Mouse (Mus musculus): Measurements from ENCODE around the gene Gpha2. TPM values are rescaled to one million over a fixed set of nuclear protein-coding genes. Genes with fewer than 3 reads are reported as not detected.

Gpha2 gene
- total and polyA plus RNA-seq, 3 experiments: not detected

DNA sequence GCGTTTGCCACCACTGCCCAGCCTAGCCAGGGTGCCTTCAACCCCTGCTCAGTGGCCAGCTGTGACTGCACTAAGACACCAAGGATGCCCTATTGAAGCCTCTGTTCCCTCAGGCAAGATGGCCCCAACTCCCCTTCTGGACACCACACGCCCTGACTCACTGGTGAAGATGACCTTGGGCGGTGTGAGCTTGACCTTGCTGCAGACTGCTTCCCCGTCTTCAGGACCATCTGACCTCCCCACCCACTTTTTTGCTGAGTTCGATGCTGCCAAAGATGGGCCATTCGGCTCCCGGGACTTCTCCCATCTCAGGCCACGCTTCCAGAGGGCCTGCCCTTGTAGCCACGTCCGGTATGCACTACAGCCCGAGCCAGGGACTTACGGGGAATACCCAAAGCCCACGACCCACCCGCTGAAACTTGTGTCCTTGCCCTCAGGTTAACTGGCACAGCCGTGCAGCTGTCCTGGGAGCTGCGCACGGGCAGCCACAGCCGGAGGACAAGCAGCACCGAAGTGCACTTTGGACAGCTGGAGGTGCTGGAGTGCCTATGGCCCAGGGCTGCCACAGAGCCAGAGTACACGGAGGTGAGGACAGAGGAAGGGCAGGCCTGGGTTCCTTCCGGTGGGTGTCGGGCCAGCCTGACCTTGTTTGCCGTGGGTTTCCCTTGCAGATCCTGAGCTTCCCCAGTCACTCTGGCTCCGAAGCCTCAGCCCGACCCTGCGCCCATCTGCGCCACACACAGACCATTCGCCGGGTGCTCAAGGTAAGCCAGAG lies 21.5 kb downstream of the Gpha2 start:
- no peak for DNase-seq (ENCODE audit: extremely low read depth)
- Histone ChIP-seq H3K9ac (ENCODE audit: insufficient read depth, low read depth) (no peak overlapping the region), H3K79me2 (replicated peaks; ENCODE audit: control insufficient read depth, extremely low read depth, insufficient read depth, poor library complexity, severe bottlenecking) (peaks cover 3% of the 10 kb centered on the region; the same call in 1 of the 2 replicates), H3K9me3 (replicated peaks; ENCODE audit: low read length) (no peaks in the 10 kb centered on the region), H3K27ac (ENCODE audit: insufficient read depth, low read depth) (no peak overlapping the region), H3K36me3 (replicated peaks in 1 of 2; ENCODE audit: control insufficient read depth in 1 of 2, insufficient read depth in 1 of 2, low read length in 1 of 2) (peaks cover 74 to 86% of the 10 kb centered on the region in 2 experiments), H3K27me3 (replicated peaks) (no peaks in the 10 kb centered on the region), H3K4me2 (ENCODE audit: insufficient read depth, low read depth, poor library complexity, severe bottlenecking) (no peak overlapping the region), H3K4me3 (replicated peaks in 1 of 3; ENCODE audit: low read depth in 2 of 3, low read length in 2 of 3, poor library complexity in 1 of 3) (no peak overlapping the region), H3K4me1 (ENCODE audit: control insufficient read depth in 1 of 2, insufficient read depth in 2 of 2) (peaks cover 3 to 7% of the 10 kb centered on the region in 2 experiments; a peak in 3 of 4 replicates)
- TF ChIP-seq CHD1 (IDR thresholded peaks at IDR 0.05; ENCODE audit: low read depth, low read length) (no peak), E2F4 (IDR thresholded peaks at IDR 0.05; ENCODE audit: insufficient replicate concordance, low read depth, low read length) (no peak), IRF4 (IDR thresholded peaks at IDR 0.05; ENCODE audit: low read depth, low read length) (no peak), POLR2AphosphoS2 (IDR thresholded peaks at IDR 0.05; ENCODE audit: low read depth, low read length) (no peak), UBTF (IDR thresholded peaks at IDR 0.05; ENCODE audit: low read depth, low read length) (no peak), SIN3A (IDR thresholded peaks at IDR 0.05; ENCODE audit: low read length) (no peak), KAT2A (IDR thresholded peaks at IDR 0.05; ENCODE audit: insufficient replicate concordance, low read length) (no peak), USF2 (conservative IDR thresholded peaks at IDR 0.05; ENCODE audit: low read depth, low read length) (no peak), MAZ (IDR thresholded peaks at IDR 0.05; ENCODE audit: low read depth, low read length) (no peak), ZMIZ1 (IDR thresholded peaks at IDR 0.05; ENCODE audit: low read depth, low read length) (no peak), ETS1 (conservative IDR thresholded peaks at IDR 0.05; ENCODE audit: low read depth, low read length) (no peak), JUN (IDR thresholded peaks at IDR 0.05; ENCODE audit: insufficient read depth, low read depth, low read length) (no peak), USF1 (IDR thresholded peaks at IDR 0.05; ENCODE audit: low read depth, low read length) (no peak)
- dilution Hi-C loops (cut with MboI; ENCODE audit: extremely low pct_ligation_motif_present, extremely low pct_unique_long_range_greater_than_20kb, low sequenced_read_pairs): no loop called here
- in situ Hi-C loops (cut with MboI; ENCODE audit: low pct_ligation_motif_present, low pct_unique_long_range_greater_than_20kb, low sequenced_read_pairs): no loop called here

- dilution Hi-C loops (cut with MboI; ENCODE audit: extremely low pct_ligation_motif_present, extremely low pct_unique_long_range_greater_than_20kb, low sequenced_read_pairs) (no loop called here), in situ Hi-C loops (cut with MboI; ENCODE audit: low pct_ligation_motif_present, low pct_unique_long_range_greater_than_20kb, low sequenced_read_pairs) (no loop called here)
- Histone ChIP-seq H3K4me3 (replicated peaks in 1 of 3; ENCODE audit: low read depth in 2 of 3, low read length in 2 of 3, poor library complexity in 1 of 3) (no peak overlapping the region), H3K27me3 (replicated peaks) (no peaks in the 10 kb centered on the region), H3K4me2 (ENCODE audit: insufficient read depth, low read depth, poor library complexity, severe bottlenecking) (no peak overlapping the region), H3K9me3 (replicated peaks; ENCODE audit: low read length) (no peaks in the 10 kb centered on the region), H3K36me3 (replicated peaks in 1 of 2; ENCODE audit: control insufficient read depth in 1 of 2, insufficient read depth in 1 of 2, low read length in 1 of 2) (peaks cover 93 to 94% of the 10 kb centered on the region in 2 experiments), H3K4me1 (ENCODE audit: control insufficient read depth in 1 of 2, insufficient read depth in 2 of 2) (peaks cover 0 to 3% of the 10 kb centered on the region in 2 experiments; a peak in 1 of 4 replicates), H3K79me2 (replicated peaks; ENCODE audit: control insufficient read depth, extremely low read depth, insufficient read depth, poor library complexity, severe bottlenecking) (no peaks in the 10 kb centered on the region), H3K27ac (ENCODE audit: insufficient read depth, low read depth) (no peak overlapping the region), H3K9ac (ENCODE audit: insufficient read depth, low read depth) (no peak overlapping the region)
- DNase-seq (ENCODE audit: extremely low read depth): no peak
- no peak for TF ChIP-seq ZNF384 (IDR thresholded peaks at IDR 0.05; ENCODE audit: low read depth, low read length)
- TF ChIP-seq SMC3 (IDR thresholded peaks at IDR 0.05; ENCODE audit: low read depth, low read length): no peak
- TF ChIP-seq RCOR1 (conservative IDR thresholded peaks at IDR 0.05; ENCODE audit: low read depth, low read length): no peak
- no peak for TF ChIP-seq TCF12 (IDR thresholded peaks at IDR 0.05; ENCODE audit: low read depth, low read length)
- no peak for TF ChIP-seq NRF1 (IDR thresholded peaks at IDR 0.05; ENCODE audit: low read depth, low read length)
- no peak for TF ChIP-seq E2F4 (IDR thresholded peaks at IDR 0.05; ENCODE audit: insufficient replicate concordance, low read depth, low read length)
- no peak for TF ChIP-seq NELFE (IDR thresholded peaks at IDR 0.05; ENCODE audit: low read depth, low read length)
These were observed 26.8 kb downstream of the Gpha2 start for GRCm38 (mm10) chr19:6253021-6253420.

Data from CH12.LX (cell line).